Mouse (Mus musculus): ENCODE measurements at regions not wholly inside any gene's neighbourhood (a gene's known extent, or its start where the extent isn't known, plus 50 kb on each side); places are given as distances from the start of the nearest gene placed in this dataset.

DNA sequence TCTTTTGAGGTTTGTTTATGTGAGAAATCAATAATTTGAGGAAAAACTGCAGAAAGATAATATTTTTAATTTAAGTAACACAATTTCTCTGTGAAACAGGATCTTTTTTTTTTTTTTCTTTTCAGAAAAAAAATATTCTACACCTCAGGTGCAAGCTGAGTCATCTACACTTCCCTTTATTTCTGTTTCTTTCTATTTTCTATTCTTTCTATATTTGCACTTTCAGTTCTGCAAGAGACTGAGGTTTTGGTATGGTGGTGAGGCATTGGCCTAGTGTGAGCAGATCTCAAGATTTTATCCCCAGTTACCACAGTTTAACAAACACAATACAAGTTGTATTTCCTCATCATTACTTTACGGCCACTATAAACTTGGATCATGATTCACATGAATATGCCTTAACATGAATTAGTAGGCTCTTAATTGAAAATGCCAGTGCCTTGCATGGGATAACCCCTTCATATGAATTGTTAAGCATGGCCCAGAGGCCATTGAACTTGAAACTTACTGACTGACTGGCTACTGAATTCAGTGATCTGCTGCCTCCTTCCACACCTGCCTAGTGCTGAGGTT is 1278.1 kb downstream of the Stim2 start:
- DNase-seq (ENCODE audit: low read depth, low spot score), result no peak

DNA sequence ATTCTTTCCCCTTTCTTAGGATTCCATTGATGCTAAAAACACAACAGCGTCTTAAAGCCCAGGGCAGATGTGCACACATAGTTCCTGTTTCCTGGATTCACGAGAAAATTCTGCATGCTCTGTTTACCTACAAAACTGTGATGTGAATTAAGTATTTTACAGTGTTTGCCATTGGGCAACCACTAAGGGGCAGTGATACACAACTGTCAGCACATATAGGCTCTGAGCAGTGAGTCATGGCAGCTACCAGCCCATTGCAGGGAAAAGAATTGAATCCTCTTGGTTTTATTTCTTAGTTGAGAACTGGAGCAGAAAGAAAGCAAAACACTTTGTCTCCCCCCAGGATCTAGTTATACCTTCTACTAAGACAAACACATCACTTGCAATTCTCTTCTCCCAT is 1295.0 kb downstream of the Stim2 start:
- DNase-seq (ENCODE audit: low read depth, low spot score), result peak; percentile 65

DNA sequence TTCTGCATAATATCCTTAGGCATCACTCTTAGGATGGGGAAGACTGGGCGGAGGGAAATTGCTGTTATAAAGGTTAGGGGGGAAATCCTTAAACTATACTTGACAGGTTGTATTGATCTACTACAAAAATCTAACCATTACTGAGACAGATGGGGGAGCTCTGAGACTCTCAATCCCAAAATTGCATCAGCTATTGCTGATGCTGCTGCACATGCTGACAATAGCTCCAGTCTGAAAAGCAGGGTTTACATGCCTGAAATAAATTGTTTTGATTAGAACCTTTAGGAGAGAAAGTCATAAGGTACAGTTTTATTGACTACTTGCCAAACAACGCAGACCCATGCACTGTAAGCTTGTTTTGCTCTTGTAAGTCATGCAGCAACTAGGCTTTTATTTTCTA is 1295.7 kb downstream of the Stim2 start:
- peak; percentile 34 for DNase-seq (ENCODE audit: low read depth, low spot score)

DNA sequence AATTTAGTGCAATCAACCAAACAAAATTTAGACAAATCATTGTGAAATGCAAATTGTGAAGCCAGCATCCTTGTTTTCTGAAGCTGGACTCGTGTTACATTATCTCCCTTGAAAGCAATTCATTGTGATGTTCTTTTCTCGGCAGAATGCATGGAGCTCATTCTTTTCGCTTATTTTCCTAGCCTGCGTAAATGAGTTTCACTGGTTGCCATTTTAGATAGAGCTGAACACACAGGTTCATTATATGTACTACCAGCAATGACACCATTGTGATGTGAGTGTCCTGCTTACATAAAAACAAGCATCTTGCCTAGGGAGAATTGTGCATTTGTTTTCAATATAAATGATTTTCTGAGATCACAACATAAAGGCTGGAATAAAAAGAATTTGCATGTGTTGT is 1296.5 kb downstream of the Stim2 start:
- DNase-seq (ENCODE audit: low read depth, low spot score), result peak; percentile 7

DNA sequence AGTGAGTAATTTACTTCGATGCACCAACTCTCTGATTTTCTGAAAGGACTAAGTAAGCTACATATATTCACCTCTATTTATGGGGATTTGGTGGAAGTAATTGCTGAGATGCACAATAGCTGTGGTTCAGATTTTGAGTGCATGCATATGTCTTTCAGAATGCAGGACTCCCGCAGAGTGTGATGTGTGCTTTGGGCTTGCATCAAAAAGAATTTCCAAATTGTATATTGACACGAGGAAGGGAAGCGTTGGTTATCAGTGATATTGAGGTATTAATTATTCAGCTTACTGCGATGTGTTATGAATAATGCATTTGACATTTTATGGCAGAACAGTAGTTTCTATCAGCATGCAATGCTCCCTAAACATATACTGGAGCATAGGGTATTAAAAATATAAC is 1303.2 kb downstream of the Stim2 start:
- DNase-seq (ENCODE audit: low read depth, low spot score), result no peak

DNA sequence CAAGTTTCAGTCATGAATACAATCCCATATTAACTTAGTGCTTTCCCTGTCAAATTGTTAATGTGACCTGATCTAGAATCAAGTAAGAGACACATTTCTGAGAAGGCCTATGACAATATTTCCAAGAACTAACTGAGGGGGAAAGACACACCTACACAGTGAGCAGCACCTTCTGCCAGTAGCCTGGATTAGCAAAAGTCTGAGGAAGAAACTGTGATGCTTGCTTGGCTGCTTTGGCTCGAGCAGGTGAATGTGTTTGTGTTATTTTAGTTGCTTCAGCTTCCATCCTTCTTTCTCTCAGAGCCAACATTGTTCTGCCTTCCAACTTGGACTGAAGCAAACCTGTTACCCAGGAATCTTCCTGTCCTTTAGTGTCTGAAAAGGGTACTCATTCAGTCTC is 1347.7 kb downstream of the Stim2 start:
- DNase-seq (ENCODE audit: low read depth, low spot score), result peak; percentile 59

DNA sequence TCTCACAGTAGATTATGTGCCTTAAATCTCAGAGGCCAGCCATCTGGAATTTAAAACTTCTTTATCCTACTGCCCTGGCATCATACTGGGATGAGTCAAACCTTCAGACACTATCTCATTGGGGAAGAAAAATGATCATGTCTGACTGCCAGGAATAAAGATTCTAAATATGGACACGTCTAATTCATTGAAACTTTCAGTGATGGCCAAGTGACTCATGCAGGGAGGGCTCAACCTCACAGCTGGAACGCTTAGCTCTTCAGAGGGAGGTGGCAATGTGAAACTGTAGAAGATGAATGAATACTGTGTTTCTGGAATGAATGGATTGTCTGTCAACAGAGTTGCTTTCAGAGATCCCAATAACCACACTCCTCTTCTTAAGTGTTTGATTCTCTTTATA is 1357.2 kb downstream of the Stim2 start:
- DNase-seq (ENCODE audit: low read depth, low spot score), result peak; percentile 77

DNA sequence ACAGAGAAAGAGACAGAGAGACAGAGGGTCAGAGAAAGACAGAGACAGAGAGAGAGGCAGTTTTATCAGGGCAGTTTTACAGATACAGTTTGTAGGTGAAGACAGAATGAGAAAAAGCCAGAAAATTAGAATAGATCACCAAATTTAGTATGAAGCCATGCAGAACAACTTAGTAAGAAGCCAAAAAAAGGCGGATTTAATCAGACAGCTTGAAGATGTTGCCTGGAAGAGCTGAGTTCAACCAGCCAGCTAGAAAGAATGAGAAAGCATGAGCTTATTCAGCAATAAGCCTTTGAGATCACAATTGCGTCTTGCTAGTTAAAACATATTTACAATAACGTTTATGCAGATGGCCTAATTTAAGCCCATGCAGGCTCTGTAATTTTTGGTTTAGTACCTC is 1376.0 kb downstream of the Stim2 start:
- DNase-seq (ENCODE audit: low read depth, low spot score), result peak; percentile 48

DNA sequence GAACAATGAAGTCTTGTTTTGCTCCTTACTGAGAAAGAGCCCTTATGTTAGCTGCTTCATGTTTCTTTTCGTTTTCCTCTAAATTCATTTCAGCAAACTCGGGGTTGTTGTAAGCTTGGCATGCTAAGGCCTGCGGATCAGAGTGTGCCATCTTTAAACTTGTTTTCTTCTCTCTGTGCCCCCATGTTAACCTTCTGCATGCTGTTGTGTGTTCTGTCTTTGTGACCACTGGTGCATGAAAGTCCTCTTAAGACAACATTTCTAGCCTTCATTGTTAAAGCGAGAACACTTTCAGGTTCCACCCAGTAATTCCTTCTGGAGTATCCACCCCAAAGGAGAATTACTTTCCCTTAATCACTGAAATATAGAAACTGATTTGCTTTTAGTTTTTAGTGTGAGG is 1392.5 kb downstream of the Stim2 start:
- DNase-seq (ENCODE audit: low read depth, low spot score), result no peak

DNA sequence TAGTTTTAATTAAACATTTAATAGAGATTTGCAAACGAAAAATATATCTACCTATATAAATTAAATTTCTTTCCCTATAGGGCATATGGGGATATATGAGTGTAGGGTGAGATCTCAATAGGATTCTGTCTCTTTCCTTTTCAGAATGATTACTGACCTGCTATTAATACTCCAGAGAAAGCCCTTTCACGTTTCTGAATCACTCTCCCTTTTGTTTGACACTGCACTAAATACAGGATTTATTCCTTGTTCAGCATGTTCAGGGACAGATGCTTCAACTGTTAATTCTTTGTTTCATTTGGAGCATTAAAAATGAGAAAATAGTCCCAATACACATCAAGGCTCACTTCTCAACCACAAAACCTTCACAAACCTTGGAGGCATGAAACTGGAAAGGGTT is 1397.7 kb downstream of the Stim2 start:
- DNase-seq (ENCODE audit: low read depth, low spot score), result no peak

DNA sequence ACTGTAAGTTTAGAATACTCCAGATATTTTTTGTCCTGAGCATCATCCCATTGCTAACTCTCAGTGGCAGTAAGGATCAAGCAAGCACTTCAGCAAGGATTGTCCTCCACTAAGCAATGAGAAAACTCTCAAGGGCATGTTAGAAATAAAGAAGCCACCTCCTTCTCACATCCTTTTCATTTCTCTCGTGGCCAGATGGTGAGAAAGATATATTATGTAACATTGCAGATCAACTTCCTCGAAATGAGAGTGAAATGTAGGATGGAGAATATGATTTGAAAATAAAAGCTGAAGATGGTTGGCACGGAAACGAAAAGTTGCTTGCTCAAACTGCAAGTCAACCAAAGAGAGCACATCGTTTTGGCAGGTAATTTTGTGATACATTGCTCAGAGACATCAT is 1417.8 kb downstream of the Stim2 start:
- DNase-seq (ENCODE audit: low read depth, low spot score), result peak; percentile 88

DNA sequence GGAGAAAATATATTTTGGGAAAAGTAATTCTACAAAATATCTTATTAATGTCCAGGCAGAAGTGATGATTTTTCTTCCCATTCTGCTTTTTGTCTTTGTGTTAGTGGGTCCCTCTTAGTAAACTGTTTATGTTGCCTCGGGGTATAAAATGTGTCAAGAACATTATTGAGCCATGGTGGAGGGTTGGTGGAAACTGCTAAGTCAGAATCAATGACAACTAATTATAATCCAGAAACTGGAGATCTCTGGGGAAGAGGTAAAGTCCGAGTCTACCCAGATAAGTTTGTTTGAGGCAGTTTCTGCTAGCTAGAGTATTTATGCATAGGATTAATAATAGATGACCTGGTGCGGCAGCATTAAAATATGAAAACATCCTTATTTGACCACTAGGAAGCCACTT is 1440.9 kb downstream of the Stim2 start:
- no peak for DNase-seq (ENCODE audit: low read depth, low spot score)

DNA sequence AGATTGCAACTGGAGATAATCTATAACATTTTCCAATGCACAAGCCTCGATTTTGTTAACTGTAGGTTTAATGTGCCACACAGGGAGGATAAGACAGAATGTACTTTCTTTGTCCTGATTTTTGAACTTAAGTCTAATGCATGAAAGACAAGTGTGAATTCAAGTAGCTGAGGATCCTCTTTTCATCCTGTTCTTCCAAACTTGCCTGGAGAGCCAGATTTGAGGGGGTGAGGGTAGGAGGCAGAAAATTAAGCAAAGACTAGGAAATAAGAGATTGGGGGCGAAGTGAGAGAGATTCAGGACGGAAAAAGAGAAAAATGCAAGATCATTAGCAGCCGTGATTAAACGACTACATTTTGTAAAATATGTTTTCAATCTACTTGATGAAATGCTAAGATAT is 1450.8 kb downstream of the Stim2 start:
- peak; percentile 66 for DNase-seq (ENCODE audit: low read depth, low spot score)
